Comparison of ENCODE assay signal across 27 mouse cellular contexts in genomic region chr8:62123098-62123497, GRCm38 (mm10). TPM values are rescaled to one million over a fixed set of nuclear protein-coding genes. Genes with fewer than 3 reads are reported as not detected.
DNase-seq lines count a peak whose midpoint lies in the region; ATAC-seq and TF ChIP-seq lines count a peak whose summit lies in the region.
"Had no signal": no experiment of that assay in that cellular context is flagged by ENCODE, and none has a peak within 500 bp of the region (broad histone marks: within the 10 kb centered on the region; RNA-seq: fewer than 3 reads in every experiment).

Gene Anxa10 (minus strand): TSS chr8:62123150.

- peak; percentile 24 for DNase-seq in stomach, postnatal 0 days (ENCODE audit: low spot score)
- no peak for DNase-seq in kidney, adult 18-20 months
- no peak for DNase-seq in adrenal gland, postnatal 4 days (ENCODE audit: low spot score in 2 of 2)
- no peak for DNase-seq in lung, adult 18-20 months
- DNase-seq: adrenal gland, adult 2 months; adrenal gland, adult 8-10 months; adrenal gland, postnatal 10 days; adrenal gland, postnatal 14 days; adrenal gland, postnatal 25 days; adrenal gland, postnatal 36 days; B cell, adult 2 months; cerebellum, adult 11 months; cerebellum, adult 11-12 months; cerebellum, adult 18-20 months; cerebellum, adult 2 months had no signal

- no peaks in the 10 kb centered on the region for H3K4me1 ChIP-seq in stomach, embryonic 14.5 days (ENCODE audit: control insufficient read depth, insufficient read depth, low read length)
- no peaks in the 10 kb centered on the region for H3K4me1 ChIP-seq in stomach, embryonic 15.5 days
- H3K4me1 ChIP-seq in stomach, embryonic 16.5 days (ENCODE audit: control insufficient read depth, insufficient read depth, low read length): no peaks in the 10 kb centered on the region
- H3K4me1 ChIP-seq in stomach, postnatal 0 days (replicated peaks; ENCODE audit: control insufficient read depth, insufficient read depth): no peaks in the 10 kb centered on the region

- H3K9ac ChIP-seq in stomach, embryonic 14.5 days (replicated peaks; ENCODE audit: low read depth, low read length): no peak within 1 kb of the TSS
- H3K9ac ChIP-seq in stomach, embryonic 15.5 days: no peak within 1 kb of the TSS
- H3K9ac ChIP-seq in stomach, embryonic 16.5 days (ENCODE audit: low read length): no peak within 1 kb of the TSS
- H3K9ac ChIP-seq in stomach, postnatal 0 days (ENCODE audit: low read length): no peak within 1 kb of the TSS

- no peaks in the 10 kb centered on the region for H3K9me3 ChIP-seq in stomach, embryonic 14.5 days (ENCODE audit: control insufficient read depth, low read depth, low read length)
- H3K9me3 ChIP-seq in stomach, embryonic 15.5 days: no peaks in the 10 kb centered on the region
- H3K9me3 ChIP-seq in stomach, embryonic 16.5 days (replicated peaks; ENCODE audit: control insufficient read depth, low read length): no peaks in the 10 kb centered on the region
- no peaks in the 10 kb centered on the region for H3K9me3 ChIP-seq in stomach, postnatal 0 days (ENCODE audit: control insufficient read depth, low read length)
- H3K9me3 ChIP-seq: G1E had no signal

- 77% methylated on average over 2 of the region's 2 CpGs for WGBS in stomach, embryonic 14.5 days
- 66% methylated on average over 2 of the region's 2 CpGs for WGBS in stomach, embryonic 15.5 days
- 58% methylated on average over 2 of the region's 2 CpGs for WGBS in stomach, embryonic 16.5 days
- WGBS in stomach, postnatal 0 days: 52% methylated on average over 2 of the region's 2 CpGs

- no peak within 1 kb of the TSS for H3K27ac ChIP-seq in stomach, embryonic 14.5 days (ENCODE audit: low read length)
- H3K27ac ChIP-seq in stomach, embryonic 15.5 days: 0 out of 2 replicates have a peak within 1 kb of the TSS, but pooled peaks have one; percentile 21
- H3K27ac ChIP-seq in stomach, embryonic 16.5 days (ENCODE audit: low read length): no peak within 1 kb of the TSS; the same call in 1 of the 2 replicates
- no peak within 1 kb of the TSS; the same call in 1 of the 2 replicates for H3K27ac ChIP-seq in stomach, postnatal 0 days (replicated peaks)

- H3K36me3 ChIP-seq in stomach, embryonic 14.5 days (ENCODE audit: control insufficient read depth, insufficient read depth, low read length): no peaks in the 10 kb centered on the region
- H3K36me3 ChIP-seq in stomach, embryonic 15.5 days: no peaks in the 10 kb centered on the region
- no peaks in the 10 kb centered on the region for H3K36me3 ChIP-seq in stomach, embryonic 16.5 days (ENCODE audit: control insufficient read depth, insufficient read depth, low read length)
- H3K36me3 ChIP-seq in stomach, postnatal 0 days (ENCODE audit: control insufficient read depth, insufficient read depth, low read length): no peaks in the 10 kb centered on the region
- H3K36me3 ChIP-seq: G1E had no signal

- TF ChIP-seq CTCF in stomach, postnatal 0 days (IDR thresholded peaks at IDR 0.05; ENCODE audit: low read depth): no peak

- no peaks in the 10 kb centered on the region for H3K27me3 ChIP-seq in stomach, embryonic 14.5 days (ENCODE audit: control insufficient read depth, insufficient read depth, low read length)
- no peaks in the 10 kb centered on the region for H3K27me3 ChIP-seq in stomach, embryonic 15.5 days (replicated peaks)
- H3K27me3 ChIP-seq in stomach, embryonic 16.5 days (ENCODE audit: control insufficient read depth, insufficient read depth, low read length): no peaks in the 10 kb centered on the region
- H3K27me3 ChIP-seq in stomach, postnatal 0 days (ENCODE audit: control insufficient read depth, insufficient read depth, low read length): no peaks in the 10 kb centered on the region
- H3K27me3 ChIP-seq: CH12.LX had no signal

- no peak within 1 kb of the TSS for H3K4me2 ChIP-seq in stomach, embryonic 14.5 days (replicated peaks; ENCODE audit: low read depth, low read length)
- no peak within 1 kb of the TSS for H3K4me2 ChIP-seq in stomach, embryonic 15.5 days
- H3K4me2 ChIP-seq in stomach, embryonic 16.5 days (ENCODE audit: low read depth, low read length): no peak within 1 kb of the TSS
- no peak within 1 kb of the TSS for H3K4me2 ChIP-seq in stomach, postnatal 0 days (replicated peaks; ENCODE audit: low read depth)

- no peak for TF ChIP-seq EP300 in stomach, postnatal 0 days (optimal IDR thresholded peaks at IDR 0.05)

- ATAC-seq in stomach, embryonic 14.5 days (ENCODE audit: insufficient number of reproducible peaks, insufficient read depth, low FRiP score, low read depth): peak; percentile 80
- peak; percentile 89 for ATAC-seq in stomach, embryonic 15.5 days (ENCODE audit: insufficient read depth, low FRiP score, low read depth)
- peak; percentile 89 for ATAC-seq in stomach, embryonic 16.5 days (ENCODE audit: insufficient read depth, low FRiP score)
- ATAC-seq in stomach, postnatal 0 days (ENCODE audit: low FRiP score, low TSS enrichment): peak; percentile 94
- ATAC-seq in CD4-positive, CD25-positive, alpha-beta regulatory T cell, adult 4 months: no peak
- ATAC-seq: activated CD4-positive, CD25-positive, alpha-beta regulatory T cell, adult 4 months; Patski had no signal

- no peak within 1 kb of the TSS for H3K4me3 ChIP-seq in stomach, embryonic 14.5 days (ENCODE audit: low read depth, low read length)
- H3K4me3 ChIP-seq in stomach, embryonic 15.5 days (replicated peaks): no peak within 1 kb of the TSS
- no peak within 1 kb of the TSS for H3K4me3 ChIP-seq in stomach, embryonic 16.5 days (replicated peaks; ENCODE audit: low read length)
- no peak within 1 kb of the TSS for H3K4me3 ChIP-seq in stomach, postnatal 0 days (ENCODE audit: low read depth, low read length)

RNA-seq across cellular contexts. Expression of gene Anxa10, which starts in this region (rescaled TPM):
- polyA plus RNA-seq in stomach, embryonic 14.5 days (2014; fragmentation: Nextera tagmentation; extraction: Ambion mirVana): 61.5 and 75.2 TPM in 2 replicates
- 70.2 and 91.0 TPM in 2 replicates for polyA plus RNA-seq in stomach, embryonic 15.5 days (2015; fragmentation: Nextera tagmentation; extraction: Ambion mirVana)
- polyA plus RNA-seq in stomach, embryonic 16.5 days (2015; fragmentation: Nextera tagmentation; extraction: Ambion mirVana): 161 and 190 TPM in 2 replicates
- polyA plus RNA-seq in stomach, postnatal 0 days (2015; fragmentation: Nextera tagmentation; extraction: Ambion mirVana): 562 and 617 TPM in 2 replicates
- not detected for total RNA-seq in adrenal gland, postnatal 4 days (2021)
- polyA plus RNA-seq in CD4-positive, CD25-positive, alpha-beta regulatory T cell, adult 4 months (2017; shearing (Covaris generic)): not detected
- total RNA-seq: adrenal gland, adult 18-20 months; adrenal gland, adult 2 months; adrenal gland, adult 8-10 months; adrenal gland, postnatal 10 days; adrenal gland, postnatal 14 days; adrenal gland, postnatal 25 days; adrenal gland, postnatal 36 days; CH12.LX; ES-E14; G1E; MEL had no signal
- polyA plus RNA-seq: activated CD4-positive, CD25-positive, alpha-beta regulatory T cell, adult 4 months; adrenal gland, adult 2 months; C2C12; G1E; Patski had no signal

Comparison
In these comparisons a context has a peak if more than half of its experiments do, and no peak if none do; other contexts are left out.
1. RNA of gene Anxa10 (polyA plus RNA-seq): 562 to 617 TPM in stomach, postnatal 0 days, 161 to 190 TPM in stomach, embryonic 16.5 days, 70.2 to 91.0 TPM in stomach, embryonic 15.5 days and 61.5 to 75.2 TPM in stomach, embryonic 14.5 days; not detected in CD4-positive, CD25-positive, alpha-beta regulatory T cell, adult 4 months; every median in the first group is over 10 times any median in the second.